8 mouse cellular contexts compared by ENCODE assay signal in the genomic region with DNA sequence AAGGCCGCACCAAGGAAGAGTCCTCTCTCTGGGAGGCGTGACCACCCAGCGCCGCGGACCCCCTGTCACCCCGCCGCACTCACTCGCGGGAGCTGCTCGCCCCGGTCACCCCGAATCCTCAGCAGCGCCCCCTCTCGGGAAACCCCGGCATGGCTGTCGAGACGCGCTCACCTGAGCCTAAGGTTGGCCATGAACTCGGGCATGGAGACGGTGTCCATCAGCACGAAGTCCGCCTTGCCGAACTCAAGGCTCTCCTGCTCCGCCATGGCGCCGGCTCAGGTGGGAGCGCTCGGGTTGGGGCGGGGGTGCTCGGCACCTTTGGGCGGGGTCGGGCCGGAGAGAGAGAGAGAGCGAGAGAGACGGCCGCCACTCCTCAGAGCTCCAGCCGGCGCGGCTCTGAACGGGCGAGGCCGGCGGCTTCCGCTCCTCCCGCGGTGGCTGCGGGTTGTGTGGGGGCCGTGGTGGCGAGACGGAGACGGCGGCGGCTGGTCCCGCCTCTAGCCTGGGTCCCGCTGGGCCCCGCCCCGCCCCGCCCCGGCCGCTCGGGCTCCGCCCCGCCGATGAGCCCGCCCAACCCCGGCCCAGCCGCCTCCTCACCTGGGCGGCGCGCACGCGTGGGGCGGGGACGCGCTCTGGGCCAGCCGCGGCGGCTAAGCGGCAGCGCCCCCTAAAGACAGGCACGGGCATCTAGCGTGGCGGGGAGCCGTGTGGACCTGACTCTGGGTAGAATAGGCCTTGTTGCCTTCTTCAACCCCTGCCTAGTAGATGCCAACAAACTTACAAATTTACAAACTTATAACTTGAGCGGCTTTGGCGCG. TPM values are rescaled to one million over a fixed set of nuclear protein-coding genes. Genes with fewer than 3 reads are reported as not detected.
DNase-seq lines count a peak whose midpoint lies in the region; ATAC-seq lines count a peak whose summit lies in the region.

A gene (minus strand): TSS at position 499 of the 818 bp plus-strand sequence.

- peak; percentile 86 for ATAC-seq in inflammation-experienced regulatory T-cells, adult 6 months
- ATAC-seq in megakaryocyte progenitor cell, adult 5-6 weeks (replicated peaks; ENCODE audit: poor library complexity): peak; percentile 77

- peak; percentile 94 for DNase-seq in adrenal gland, adult 2 months
- DNase-seq in embryo, embryonic 11 days: peak; percentile 93
- DNase-seq in gastrocnemius, postnatal 25 days: peak; percentile 85
- peak; percentile 25 to 84 for DNase-seq in left cerebral cortex, adult 9 months (ENCODE audit: low spot score in 2 of 2)
- DNase-seq in right cerebral cortex, postnatal 10 days (ENCODE audit: low spot score in 2 of 2): peak; percentile 84 to 88
- DNase-seq in urinary bladder, postnatal 14 days (ENCODE audit: low spot score): peak; percentile 89

RNA-seq across cellular contexts. Expression of the gene that starts here (rescaled TPM):
- 10 to 100 TPM; 63.8 to 87.9 TPM for total RNA-seq in adrenal gland, adult 2 months (2021)
- polyA plus RNA-seq in adrenal gland, adult 2 months (2012; rRNA removed): 47.2 and 70.7 TPM in 2 replicates
- 1 to 10 TPM; 3.0 to 3.9 TPM for total RNA-seq in gastrocnemius, postnatal 25 days (2021)
- polyA plus RNA-seq in inflammation-experienced regulatory T-cells, adult 6 months (2017; shearing (Covaris generic)): under 1 TPM; 0.71 to 0.86 (median 0.77) TPM
- 4.6 and 7.2 TPM in 2 replicates for total RNA-seq in megakaryocyte progenitor cell, adult 5-6 weeks (2015)
- 2.0 and 2.9 TPM in 2 replicates for total RNA-seq in megakaryocyte progenitor cell, adult 5-6 weeks (2017)

Comparison
In these comparisons a context has a peak if more than half of its experiments do, and no peak if none do; other contexts are left out.
1. Peak in every context shown above with its lines: DNase-seq and ATAC-seq.
2. RNA of the gene that starts here (total RNA-seq): 63.8 to 87.9 TPM in adrenal gland, adult 2 months; 2.0 to 7.2 TPM in megakaryocyte progenitor cell, adult 5-6 weeks and 3.0 to 3.9 TPM in gastrocnemius, postnatal 25 days; every median in the first group is over 4 times any median in the second.
3. RNA of the gene that starts here (polyA plus RNA-seq): 47.2 to 70.7 TPM in adrenal gland, adult 2 months; 0.71 to 0.86 TPM in inflammation-experienced regulatory T-cells, adult 6 months; every median in the first group is over 10 times any median in the second.
4. Peak in ATAC-seq in inflammation-experienced regulatory T-cells, adult 6 months; RNA of the gene not detected or under 1 TPM.